Mouse (Mus musculus) liver, embryonic 16.5 days (tissue): ENCODE data around the gene Atp5d. TPM values are rescaled to one million over a fixed set of nuclear protein-coding genes. Genes with fewer than 3 reads are reported as not detected.
A peak's percentile ranks its signal among the peaks of the same experiment; 100 is the strongest.

Experiments
- ATAC-seq: fragments of 200-750 bp; cut with Nextera tagmentation; 2 replicates; pipeline ENCODE4 v1.8.0; 2017; ENCODE audit warnings: low read depth, mild to moderate bottlenecking, moderate number of reproducible peaks, moderate library complexity
- H3K27ac ChIP-seq: fragments of 300-500 bp; sonication (generic); 2 replicates; pipeline ENCODE4 v1.5.1; 2014; ENCODE audit warnings: mild to moderate bottlenecking, low read length
- H3K27me3 ChIP-seq: fragments of 300-500 bp; sonication (generic); 2 replicates; pipeline ENCODE4 v1.6.1; 2014; ENCODE audit warnings: low read depth, low read length, mixed read lengths; ENCODE audit not compliant: control insufficient read depth, insufficient read depth
- H3K36me3 ChIP-seq: fragments of 300-500 bp; sonication (generic); 2 replicates; pipeline ENCODE4 v1.6.1; 2014; ENCODE audit warnings: mild to moderate bottlenecking; ENCODE audit not compliant: control insufficient read depth, insufficient read depth
- H3K4me1 ChIP-seq: fragments of 300-500 bp; sonication (generic); 2 replicates; pipeline ENCODE4 v1.6.1; 2014; ENCODE audit warnings: low read depth, low read length, mixed read lengths; ENCODE audit not compliant: control insufficient read depth
- H3K4me2 ChIP-seq: fragments of 300-500 bp; sonication (generic); 2 replicates; pipeline ENCODE4 v1.6.1; 2014; ENCODE audit warnings: low read depth, low read length, mixed read lengths
- H3K4me3 ChIP-seq: fragments of 300-500 bp; sonication (generic); 2 replicates; pipeline ENCODE4 v1.5.1; 2014; ENCODE audit warnings: low read depth, mild to moderate bottlenecking, low read length
- H3K9ac ChIP-seq: fragments of 300-500 bp; sonication (generic); 2 replicates; pipeline ENCODE4 v1.6.1; 2014; ENCODE audit warnings: low read depth, low read length
- H3K9me3 ChIP-seq: fragments of 300-500 bp; sonication (generic); replicated peaks from 2 replicates; pipeline ENCODE4 v1.6.1; 2016; ENCODE audit warnings: low read length; ENCODE audit not compliant: control insufficient read depth
- WGBS: fragments of 180-500 bp; shearing (Covaris S2); extraction: QIAGEN DNeasy Blood & Tissue Kit; methylation state at CpG from one replicate; pipeline ENCODE4 v1.1.7; 2014; ENCODE audit not compliant: insufficient replicate concordance; 5-methylcytosine and 5-hydroxymethylcytosine counted together
- polyA plus RNA-seq: library from polyadenylated mRNA; unstranded; fragments of >200 nt; fragmentation: Nextera tagmentation; extraction: Ambion mirVana; gene quantifications from 2 replicates; pipeline ENCODE4 v1.2.1, GENCODE M21; 2015

Gene Atp5d
- polyA plus RNA-seq = 288 and 309 TPM in 2 replicates

GRCm38 (mm10) chr10:80138553-80139438 lies at the start of gene Atp5d:
Gene Atp5d (plus strand): TSS chr10:80138632.
- peak within 1 kb of the TSS; percentile 93 for H3K4me2 ChIP-seq
- H3K27me3 ChIP-seq = peaks cover 54% of the 10 kb centered on the region
- 0 out of 2 replicates have a peak within 1 kb of the TSS, but pooled peaks have one; percentile 11 for H3K27ac ChIP-seq
- WGBS = under 1% methylated on average over 87 of the region's 94 CpGs
- peak within 1 kb of the TSS; percentile 63 for H3K4me3 ChIP-seq
- no peaks in the 10 kb centered on the region for H3K9me3 ChIP-seq
- peaks cover under 1% of the 10 kb centered on the region; the same call in 1 of the 2 replicates for H3K36me3 ChIP-seq
- H3K4me1 ChIP-seq = peaks cover 61% of the 10 kb centered on the region
- H3K9ac ChIP-seq = peak within 1 kb of the TSS; percentile 56
- peak; percentile 1; the same call in 1 of the 2 replicates for ATAC-seq

- 61% methylated on average over 4 of the region's 4 CpGs for WGBS
Measured at GRCm38 (mm10) chr10:80089146-80089545, 49.3 kb upstream of the Atp5d start.

DNA sequence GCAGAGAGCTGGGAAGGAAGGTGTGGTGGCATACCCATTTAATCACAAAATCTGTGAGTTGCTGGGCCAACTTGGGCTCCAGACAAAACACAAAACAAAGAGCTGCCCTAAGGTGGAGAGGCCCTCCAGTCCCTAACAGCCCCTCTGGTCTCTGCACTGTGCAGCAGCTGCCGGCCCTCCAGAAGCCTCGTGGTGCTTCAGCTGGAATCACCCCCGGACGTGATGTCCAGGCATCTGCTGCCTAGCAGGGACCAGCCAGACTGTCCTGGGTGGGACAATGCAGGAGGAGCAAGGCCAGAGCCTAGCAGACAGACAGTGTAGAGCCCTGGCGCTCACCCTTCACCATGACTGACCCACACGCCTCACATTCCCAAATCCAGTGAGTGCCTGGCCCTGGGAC lies 46.9 kb upstream of the Atp5d start:
- Histone ChIP-seq H3K4me1 (peaks cover 48% of the 10 kb centered on the region), H3K9me3 (no peaks in the 10 kb centered on the region)
- WGBS = 83% methylated on average over 6 of the region's 6 CpGs

More at GRCm38 (mm10) chr10:80089146-80089545, 49.3 kb upstream of the Atp5d start:
- ATAC-seq = 0 out of 2 replicates have a peak, but pooled peaks have one; percentile 16
- H3K4me1 ChIP-seq = peaks cover 28% of the 10 kb centered on the region
- H3K9me3 ChIP-seq = no peaks in the 10 kb centered on the region
- H3K4me2 ChIP-seq = no peak overlapping the region
- peaks cover 3% of the 10 kb centered on the region for H3K36me3 ChIP-seq
- no peak overlapping the region for H3K4me3 ChIP-seq
- H3K9ac ChIP-seq = no peak overlapping the region
- H3K27me3 ChIP-seq = no peaks in the 10 kb centered on the region
- H3K27ac ChIP-seq = no peak overlapping the region

DNA sequence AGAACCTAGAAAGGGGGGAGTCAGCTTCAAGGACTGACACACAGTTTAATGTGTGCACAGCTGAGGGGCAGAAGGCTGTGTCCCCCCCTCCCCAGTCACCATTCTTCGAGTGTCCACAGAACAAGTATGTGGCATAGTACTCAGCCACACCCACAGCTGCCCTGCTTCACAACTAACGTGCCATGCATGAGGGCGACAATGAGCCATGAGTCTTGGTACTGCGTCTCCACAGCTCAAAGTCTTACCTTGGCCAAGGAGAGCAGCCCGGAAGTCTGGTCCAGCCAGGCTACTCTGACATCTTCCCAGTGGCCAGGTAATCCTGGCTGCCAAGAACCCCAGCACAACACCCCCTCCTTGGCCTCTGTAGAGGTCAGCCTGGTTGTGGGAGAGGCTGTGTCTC lies 45.7 kb upstream of the Atp5d start:
- no peak overlapping the region for H3K27ac ChIP-seq
- H3K36me3 ChIP-seq = peaks cover 3% of the 10 kb centered on the region; the same call in 1 of the 2 replicates
- ATAC-seq = no peak
- no peak overlapping the region for H3K4me3 ChIP-seq
- H3K9me3 ChIP-seq = no peaks in the 10 kb centered on the region
- WGBS = 73% methylated on average over 5 of the region's 5 CpGs
- no peaks in the 10 kb centered on the region for H3K27me3 ChIP-seq
- H3K9ac ChIP-seq = no peak overlapping the region
- no peak overlapping the region for H3K4me2 ChIP-seq
- H3K4me1 ChIP-seq = peaks cover 49% of the 10 kb centered on the region

More for the DNA sequence above, 46.9 kb upstream of the Atp5d start:
- Histone ChIP-seq H3K27ac (no peak overlapping the region), H3K4me2 (no peak overlapping the region), H3K4me3 (no peak overlapping the region), H3K36me3 (peaks cover 3% of the 10 kb centered on the region; the same call in 1 of the 2 replicates), H3K9ac (no peak overlapping the region), H3K27me3 (no peaks in the 10 kb centered on the region)
- ATAC-seq = no peak

- Histone ChIP-seq H3K9ac (no peak overlapping the region), H3K9me3 (no peaks in the 10 kb centered on the region), H3K4me2 (no peak overlapping the region), H3K4me1 (peaks cover 58% of the 10 kb centered on the region), H3K27ac (no peak overlapping the region), H3K27me3 (no peaks in the 10 kb centered on the region), H3K4me3 (no peak overlapping the region), H3K36me3 (peaks cover 3% of the 10 kb centered on the region; the same call in 1 of the 2 replicates)
- no peak for ATAC-seq
- WGBS = 85% methylated on average over 6 of the region's 6 CpGs
Measured at GRCm38 (mm10) chr10:80094085-80094484, 44.3 kb upstream of the Atp5d start.

DNA sequence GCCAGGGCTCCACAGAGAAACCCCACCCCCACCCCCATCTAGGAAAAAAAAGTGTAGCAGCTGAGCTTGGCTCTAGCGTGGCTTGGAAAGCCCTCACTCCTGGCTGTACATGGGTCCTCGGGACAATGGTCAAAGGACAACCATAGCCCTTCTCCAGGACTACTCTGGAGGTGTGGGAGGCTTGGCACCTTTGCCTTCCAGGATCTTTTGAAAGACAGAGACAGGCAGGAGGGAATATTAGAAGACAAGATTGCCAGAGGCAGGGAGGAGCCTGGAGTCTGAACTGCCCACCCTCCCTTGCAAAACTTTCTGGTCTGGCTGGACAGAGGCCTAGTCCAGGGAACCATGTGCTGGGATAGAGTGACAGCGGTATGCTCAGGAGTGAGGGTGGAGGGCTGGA lies 43.7 kb upstream of the Atp5d start:
- 70% methylated on average over 3 of the region's 3 CpGs for WGBS
- H3K4me3 ChIP-seq = no peak overlapping the region
- no peak overlapping the region for H3K4me2 ChIP-seq
- peaks cover 3% of the 10 kb centered on the region; the same call in 1 of the 2 replicates for H3K36me3 ChIP-seq
- no peak for ATAC-seq
- H3K27me3 ChIP-seq = no peaks in the 10 kb centered on the region
- peaks cover 58% of the 10 kb centered on the region for H3K4me1 ChIP-seq
- H3K9me3 ChIP-seq = no peaks in the 10 kb centered on the region
- H3K27ac ChIP-seq = peak overlapping the region; percentile 7; the same call in 1 of the 2 replicates
- no peak overlapping the region for H3K9ac ChIP-seq

DNA sequence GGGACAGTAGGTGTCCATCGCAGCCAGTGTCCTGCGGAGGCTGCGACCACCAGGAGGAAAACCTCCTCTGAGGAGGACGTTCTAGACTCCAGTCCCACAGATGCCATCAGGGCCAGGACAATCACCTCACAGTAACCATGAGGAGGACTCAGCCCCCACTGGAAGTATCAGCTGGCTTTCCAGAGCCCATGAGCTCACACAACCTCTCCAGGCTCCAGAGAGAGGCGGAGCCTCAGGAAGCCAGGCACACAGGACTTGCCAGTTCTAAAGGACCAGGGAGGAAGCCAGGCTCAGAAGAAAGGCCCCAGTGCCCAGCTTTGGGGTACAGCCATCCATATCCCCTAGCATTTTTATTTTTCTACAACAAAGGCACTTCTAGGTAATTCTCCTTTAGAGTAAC lies 42.9 kb upstream of the Atp5d start:
- Histone ChIP-seq H3K36me3 (peaks cover 2% of the 10 kb centered on the region; the same call in 1 of the 2 replicates), H3K27ac (no peak overlapping the region), H3K4me3 (no peak overlapping the region), H3K9ac (no peak overlapping the region), H3K4me1 (peaks cover 62% of the 10 kb centered on the region), H3K4me2 (no peak overlapping the region), H3K27me3 (no peaks in the 10 kb centered on the region), H3K9me3 (no peaks in the 10 kb centered on the region)
- no peak for ATAC-seq
- 88% methylated on average over 5 of the region's 5 CpGs for WGBS

- Histone ChIP-seq H3K36me3 (no peaks in the 10 kb centered on the region; the same call in 1 of the 2 replicates), H3K27ac (peak overlapping the region; percentile 11; the same call in 1 of the 2 replicates), H3K4me2 (peak overlapping the region; percentile 10; the same call in 1 of the 2 replicates), H3K9ac (no peak overlapping the region), H3K9me3 (no peaks in the 10 kb centered on the region), H3K4me1 (peaks cover 76% of the 10 kb centered on the region), H3K4me3 (no peak overlapping the region; the same call in 1 of the 2 replicates), H3K27me3 (no peaks in the 10 kb centered on the region)
- peak; percentile 14; the same call in 1 of the 2 replicates for ATAC-seq
- WGBS = 19% methylated on average over 6 of the region's 7 CpGs
Measured at GRCm38 (mm10) chr10:80097275-80097674, 41.2 kb upstream of the Atp5d start.
